Mouse (Mus musculus): ENCODE measurements at regions not wholly inside any gene's neighbourhood (a gene's known extent, or its start where the extent isn't known, plus 50 kb on each side); places are given as distances from the start of the nearest gene placed in this dataset.

DNA sequence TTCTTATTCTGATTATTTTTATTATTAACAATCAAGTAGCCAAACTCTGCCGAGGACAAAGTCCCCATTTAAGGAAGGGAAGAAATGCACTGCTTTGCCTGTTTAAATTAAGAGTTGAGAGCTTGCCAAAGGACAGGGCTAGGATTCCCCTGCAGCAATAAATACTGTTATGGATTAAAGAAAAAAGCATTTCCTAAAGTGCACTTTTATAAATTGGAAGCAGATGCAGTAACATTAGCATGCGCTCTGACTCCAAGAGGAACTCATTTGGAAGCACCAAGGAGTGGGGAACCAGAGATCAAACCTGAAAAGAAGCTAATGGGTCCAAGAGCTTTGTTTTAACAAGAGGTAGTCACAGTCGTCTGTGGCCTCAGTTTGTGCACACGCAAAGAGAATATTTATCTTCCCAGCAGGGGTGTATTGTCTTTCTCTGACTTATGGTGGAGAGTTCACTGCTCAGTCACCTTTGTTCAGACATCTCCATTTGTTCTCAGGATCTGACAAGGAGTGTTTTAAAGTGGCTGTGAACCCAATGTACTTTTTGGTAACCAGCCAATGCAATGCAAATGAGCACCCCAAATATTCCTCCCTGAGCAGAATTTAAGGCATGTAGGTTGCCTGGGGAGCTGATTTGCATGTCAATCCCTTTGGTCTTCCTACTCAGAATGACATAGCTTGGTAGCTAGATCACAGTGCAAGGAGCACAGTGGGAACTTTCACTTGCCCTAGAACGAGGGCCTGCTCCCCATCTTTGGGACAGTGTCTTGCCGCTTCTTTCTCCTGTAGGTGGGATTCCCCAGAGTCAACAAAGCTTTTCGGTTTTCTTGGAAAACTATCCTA, 119.1 kb upstream of the Nbea start:
- DNase-seq (ENCODE audit: low read depth, low spot score), result no peak

DNA sequence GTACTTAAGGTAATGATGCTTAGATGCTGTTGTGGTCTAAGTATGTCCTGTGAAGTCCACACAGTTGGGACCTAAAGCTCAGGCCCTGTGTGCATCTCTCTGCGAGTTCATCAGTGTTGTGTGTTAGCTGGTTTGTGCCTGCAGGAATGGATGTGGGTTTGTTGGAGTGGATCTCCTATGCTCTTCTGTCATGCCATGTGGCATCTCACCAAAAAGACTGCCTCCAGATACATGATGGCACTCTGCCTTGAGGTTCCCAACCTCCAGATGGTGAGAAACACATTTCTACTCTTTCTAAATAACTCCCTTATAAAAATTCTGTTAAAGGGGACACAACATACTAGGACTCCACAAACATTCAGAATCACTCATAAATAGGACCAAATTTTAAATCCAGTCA, 117.3 kb upstream of the Nbea start:
- DNase-seq (ENCODE audit: low read depth, low spot score), result no peak

DNA sequence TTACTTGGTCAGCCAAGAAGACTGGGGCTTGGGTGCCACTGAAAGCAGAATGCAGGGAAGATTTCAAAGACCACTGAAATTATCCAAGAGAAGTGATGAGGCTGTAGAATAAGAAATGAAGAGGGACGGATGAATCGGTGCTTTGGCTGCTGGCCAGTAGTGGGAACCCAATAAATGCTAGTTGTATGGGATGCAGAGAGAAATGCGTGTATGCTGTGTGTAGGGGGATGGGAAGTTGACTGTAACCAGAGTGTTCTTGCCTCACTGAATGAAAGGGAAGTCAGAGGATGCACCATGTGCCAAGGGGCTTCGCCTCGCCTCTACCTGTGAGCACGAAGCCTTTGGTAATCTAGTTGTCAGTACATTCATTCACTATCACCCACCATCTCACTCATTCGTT, 112.1 kb upstream of the Nbea start:
- no peak for DNase-seq (ENCODE audit: low read depth, low spot score)

DNA sequence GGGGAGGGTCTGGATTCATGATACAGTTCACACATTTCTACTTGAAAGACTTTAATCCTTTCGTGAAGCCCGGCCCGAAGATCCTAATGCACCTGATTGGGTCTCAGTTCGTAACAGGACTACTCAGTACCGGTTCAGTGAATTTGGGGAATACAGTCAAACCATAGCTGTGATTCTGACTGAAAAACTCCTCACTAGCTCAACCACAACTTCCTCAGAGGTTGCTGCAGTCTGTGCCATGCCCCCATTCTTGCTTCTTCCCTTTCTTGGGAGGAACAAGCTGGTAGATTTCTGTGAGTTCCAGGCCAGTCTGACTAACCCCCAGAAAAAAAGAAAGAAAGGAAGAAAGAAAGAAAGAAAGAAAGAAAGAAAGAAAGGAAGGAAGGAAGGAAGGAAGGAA, 98.0 kb upstream of the Nbea start:
- DNase-seq (ENCODE audit: low read depth, low spot score), result no peak

DNA sequence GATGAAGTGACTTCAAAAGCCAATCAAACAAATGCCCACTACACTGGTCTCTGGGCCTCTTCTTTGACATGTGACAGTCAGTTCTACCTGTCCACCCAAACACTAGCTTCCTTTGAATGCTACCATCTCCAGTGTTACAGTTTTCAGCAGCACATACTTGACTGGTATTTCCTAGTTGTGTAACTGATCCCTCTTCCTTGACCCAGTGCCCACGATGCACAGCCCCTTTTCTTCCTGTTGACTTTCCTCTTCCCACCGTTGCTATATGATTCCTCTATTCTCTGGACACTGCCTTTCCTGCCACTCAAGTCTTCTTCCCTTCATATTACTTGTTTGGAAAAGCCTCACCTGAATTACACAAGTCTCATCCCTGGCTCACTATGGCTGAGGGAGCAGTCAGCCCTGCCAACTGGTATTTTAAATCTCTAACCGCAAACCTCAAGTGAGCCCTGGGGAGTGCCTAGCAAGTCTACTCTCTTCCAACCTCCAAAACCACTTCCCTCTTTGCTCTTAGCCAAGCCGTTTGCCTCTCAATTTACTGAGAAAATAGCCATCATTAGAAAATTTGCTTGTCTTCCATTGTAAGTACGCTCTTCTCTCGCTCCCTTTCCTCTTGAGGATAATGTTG, 96.9 kb upstream of the Nbea start:
- DNase-seq (ENCODE audit: low read depth, low spot score), result peak; percentile 87

DNA sequence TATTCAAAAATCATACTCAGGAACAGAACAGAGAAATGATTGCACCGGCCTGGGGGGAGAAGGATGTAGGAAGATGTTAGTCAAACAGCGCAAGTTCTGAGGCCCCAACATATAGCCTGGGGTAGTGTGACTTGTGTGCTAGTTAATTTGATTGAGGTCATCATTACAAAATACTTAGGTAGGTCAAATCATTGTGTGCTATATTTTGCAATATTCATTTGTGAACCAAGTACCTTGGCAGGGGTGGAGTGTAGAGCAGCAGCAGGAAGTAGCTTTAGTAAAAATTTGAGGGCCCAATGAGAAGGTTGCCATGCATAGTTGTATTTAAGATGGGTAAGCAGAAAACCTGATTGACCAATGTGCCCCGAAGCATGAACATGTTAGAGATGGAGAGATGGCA, 89.1 kb upstream of the Nbea start:
- no peak for DNase-seq (ENCODE audit: low read depth, low spot score)

DNA sequence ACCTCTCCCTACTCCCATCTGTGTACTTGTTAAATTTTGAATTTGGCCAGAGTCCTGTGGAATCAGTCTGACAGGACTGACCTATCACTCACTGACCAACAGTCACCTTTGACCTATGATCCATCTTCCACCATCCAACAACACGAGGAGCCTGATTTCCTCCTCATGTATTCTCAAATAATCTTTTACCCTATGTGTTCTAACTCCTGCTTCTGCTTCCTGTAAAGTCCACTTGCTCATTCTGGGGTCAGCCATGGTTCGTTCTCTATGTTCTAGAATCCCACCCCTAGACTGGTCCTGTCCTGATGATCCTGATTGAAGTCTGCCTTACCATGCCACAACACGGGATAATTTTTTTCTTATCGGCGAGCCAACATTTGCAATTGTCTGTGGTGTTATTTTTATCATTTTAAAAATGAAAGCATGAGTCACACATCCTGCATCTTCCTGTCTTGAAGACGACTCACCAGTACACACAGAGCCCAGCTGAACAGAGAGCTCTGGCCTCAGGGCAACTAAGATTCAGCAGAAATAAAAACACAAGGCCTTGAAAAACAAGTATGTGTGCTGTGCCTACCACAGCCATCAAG, 86.8 kb upstream of the Nbea start:
- DNase-seq (ENCODE audit: low read depth, low spot score), result peak; percentile 89

DNA sequence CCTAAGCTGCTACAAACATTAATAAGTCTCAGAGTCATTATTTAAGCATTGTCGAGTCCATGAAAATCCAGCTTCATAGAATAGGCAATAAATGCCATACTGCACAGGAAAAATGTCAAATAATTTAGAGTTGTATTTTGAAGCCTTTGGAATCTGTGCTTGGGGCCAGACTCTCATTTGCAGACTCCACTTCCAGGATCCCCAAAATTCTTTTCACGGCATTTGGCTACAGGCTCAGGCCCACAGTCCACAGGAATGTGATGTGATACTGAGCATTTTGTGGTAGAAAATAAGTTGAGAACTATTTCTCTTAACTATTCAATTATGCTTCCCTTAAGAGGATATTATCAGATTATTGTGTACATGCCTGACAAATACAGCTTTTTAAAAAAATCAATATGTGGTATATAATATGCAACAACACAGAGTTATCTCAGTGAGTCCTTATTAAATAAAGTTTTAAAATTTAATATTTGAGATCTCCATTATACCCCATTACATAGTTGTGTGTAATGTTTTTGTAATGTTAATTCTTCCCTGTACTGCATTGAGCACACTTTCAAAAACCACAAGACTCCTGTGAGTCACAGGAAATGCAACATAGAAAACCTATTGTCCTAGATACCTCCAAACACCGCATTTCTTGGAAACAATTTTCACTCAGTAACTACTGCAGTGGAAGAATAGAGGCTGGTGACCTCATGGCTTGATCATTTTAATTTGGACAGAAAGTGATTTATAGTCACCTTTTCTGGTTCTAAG, 78.5 kb upstream of the Nbea start:
- DNase-seq (ENCODE audit: low read depth, low spot score), result peak; percentile 94

DNA sequence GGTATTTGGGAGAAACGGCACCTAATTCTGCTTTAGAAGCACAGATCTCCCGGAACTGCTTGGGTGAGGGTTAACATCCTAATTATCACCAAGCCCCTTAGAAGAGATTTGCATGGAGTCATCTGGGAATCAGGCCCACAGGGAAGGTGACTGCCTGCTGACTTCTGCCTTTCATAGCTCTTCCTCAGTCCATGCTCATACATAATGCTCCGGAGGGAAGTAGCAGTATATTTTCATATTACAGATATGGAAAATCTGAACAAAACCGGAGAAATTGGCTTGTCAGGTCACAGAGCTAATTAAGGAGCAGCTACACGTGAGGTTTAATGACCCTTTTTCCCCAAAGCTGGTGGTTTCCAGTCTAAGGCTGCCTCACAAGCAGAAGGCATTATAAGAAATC, 72.8 kb upstream of the Nbea start:
- no peak for DNase-seq (ENCODE audit: low read depth, low spot score)

DNA sequence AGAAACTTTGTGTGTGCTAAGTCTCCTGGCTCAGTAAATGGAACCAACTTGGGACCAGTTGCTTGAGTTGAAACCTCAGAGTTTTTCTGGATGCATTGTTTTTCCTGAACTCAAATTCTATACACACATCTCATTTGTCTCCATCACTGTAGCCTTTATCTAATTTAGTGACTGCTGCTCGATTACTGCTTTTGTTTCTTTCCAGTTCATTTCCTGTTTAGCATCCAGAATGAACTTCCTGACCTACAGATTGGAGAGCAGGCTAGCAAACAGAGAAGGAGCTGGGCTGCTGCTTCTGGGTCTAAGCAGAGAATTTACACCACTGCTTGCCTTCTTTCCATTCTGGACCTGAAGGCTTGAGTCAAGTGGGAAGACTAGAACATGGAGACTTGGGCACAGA, 60.9 kb upstream of the Nbea start:
- DNase-seq (ENCODE audit: low read depth, low spot score), result no peak

DNA sequence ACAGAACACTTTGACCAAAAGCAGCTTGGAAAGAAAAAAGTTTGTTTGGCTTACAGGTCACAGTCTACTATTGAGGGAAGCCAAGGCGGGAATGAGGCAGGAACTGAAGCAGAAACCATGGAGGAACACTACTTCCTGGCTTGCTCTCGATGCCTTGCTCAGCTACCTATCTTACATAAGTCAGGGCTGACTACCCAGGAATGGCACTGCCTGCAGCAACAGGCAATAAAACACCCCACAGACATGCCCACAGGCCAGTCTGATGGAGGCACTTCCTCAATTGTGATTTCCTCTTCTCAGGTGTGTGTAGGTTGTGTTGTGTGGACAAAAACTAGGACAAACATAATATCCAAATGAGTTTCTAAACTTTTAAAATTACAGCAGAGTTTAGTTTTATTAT, 54.7 kb upstream of the Nbea start:
- DNase-seq (ENCODE audit: low read depth, low spot score), result no peak

DNA sequence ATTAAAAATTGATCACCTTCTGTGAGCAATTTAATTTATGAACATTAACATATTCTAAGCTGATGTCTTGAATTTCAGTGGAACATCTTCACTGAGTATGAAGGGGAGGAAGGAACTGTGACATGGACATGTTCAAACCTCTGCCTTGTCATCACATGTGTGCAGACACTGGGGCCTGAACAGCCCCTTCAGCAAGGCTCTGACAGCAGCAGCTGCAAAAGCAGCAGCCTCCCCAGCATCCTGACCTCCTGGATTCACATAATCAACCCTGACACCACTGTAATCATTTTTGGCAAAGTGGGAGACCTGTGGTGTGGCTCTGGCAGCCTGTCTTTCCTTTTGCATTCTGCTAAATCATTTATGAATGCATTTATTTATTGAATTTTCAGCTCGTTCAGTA, 52.7 kb upstream of the Nbea start:
- no peak for DNase-seq (ENCODE audit: low read depth, low spot score)
